Mouse (Mus musculus) spleen, postnatal 10 days (tissue): ENCODE measurements at regions not wholly inside any gene's neighbourhood (a gene's known extent, or its start where the extent isn't known, plus 50 kb on each side); places are given as distances from the start of the nearest gene placed in this dataset.
A peak's percentile ranks its signal among the peaks of the same experiment; 100 is the strongest.

Experiments used
- DNase-seq, 2 experiments: peaks; one replicate each; pipeline ENCODE4 v3.0.0; 2021 to 2022; ENCODE audit warnings: low spot score in 2 of 2

DNA sequence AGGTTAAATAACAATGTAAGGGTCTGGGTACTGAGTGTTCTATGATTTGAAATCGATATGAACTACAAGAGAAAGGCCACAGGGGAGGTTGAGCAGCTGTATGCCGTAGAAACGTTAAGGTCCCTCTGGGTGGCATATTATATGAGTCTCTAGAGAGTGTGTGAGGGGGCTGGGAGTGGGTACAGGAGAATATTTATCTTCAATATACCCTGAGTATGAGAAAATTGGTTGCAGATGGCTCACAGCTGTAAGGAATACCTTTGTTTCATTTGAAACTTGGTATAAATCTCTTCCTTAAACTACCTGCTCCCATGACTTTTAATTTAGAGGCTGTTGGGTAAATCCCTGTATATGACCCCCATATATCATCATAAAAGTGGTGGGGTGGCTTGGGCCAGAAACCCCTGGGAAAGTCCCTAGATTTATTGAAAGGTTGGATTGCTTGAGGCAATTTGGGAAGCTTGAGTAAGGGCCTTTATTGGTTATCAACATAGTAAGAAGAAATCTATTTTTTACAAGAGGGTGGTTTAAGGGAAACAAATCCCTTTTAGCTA is 128.7 kb upstream of the Prkg2 start:
- DNase-seq, result no peak

DNA sequence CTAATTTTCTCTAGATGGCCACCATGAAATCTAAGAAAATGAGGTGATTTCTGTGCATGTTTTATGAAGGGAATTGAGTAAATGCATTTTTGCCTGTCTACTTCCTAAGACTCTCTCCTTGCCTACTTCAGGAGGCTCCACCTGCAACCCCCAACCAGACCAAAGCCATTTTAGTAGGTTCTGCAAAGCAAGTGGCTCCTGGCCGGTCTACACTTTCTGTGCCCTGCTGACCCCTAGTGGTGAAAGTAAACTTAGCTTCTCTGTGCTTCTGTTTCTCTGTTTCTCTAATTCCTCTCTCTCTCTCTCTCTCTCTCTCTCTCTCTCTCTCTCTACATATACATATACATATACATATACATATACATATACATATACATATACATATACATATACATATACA is 120.8 kb upstream of the Prkg2 start:
- peak in 1 of 2 experiments; percentile 29 for DNase-seq

DNA sequence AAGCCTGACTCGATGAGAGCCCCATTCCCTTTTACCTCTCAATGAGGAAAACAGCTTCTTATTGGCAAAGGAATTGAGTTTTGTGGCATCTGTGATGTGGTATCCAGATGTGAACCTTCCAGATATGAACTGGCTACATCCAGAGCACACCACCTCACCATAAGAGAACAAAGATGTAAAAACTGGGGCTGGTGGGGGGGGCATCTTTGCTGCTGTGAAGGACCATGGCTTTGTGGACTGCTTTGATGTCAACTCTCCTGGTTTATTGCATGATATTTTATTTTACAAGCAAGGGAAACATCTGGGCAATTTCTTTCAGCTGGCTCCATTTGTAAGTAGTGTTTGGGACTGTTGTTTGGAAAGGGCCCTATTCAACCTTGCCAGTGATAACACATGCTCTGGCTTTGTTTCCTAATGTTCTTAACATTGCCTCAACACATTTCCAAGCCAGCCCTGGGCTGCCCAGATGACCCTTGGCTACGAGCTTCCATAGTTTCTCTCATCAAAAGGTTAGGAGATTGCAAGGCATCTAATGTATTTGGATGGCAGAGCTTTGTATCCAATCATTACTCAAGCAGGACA is 116.2 kb upstream of the Prkg2 start:
- no peak for DNase-seq

DNA sequence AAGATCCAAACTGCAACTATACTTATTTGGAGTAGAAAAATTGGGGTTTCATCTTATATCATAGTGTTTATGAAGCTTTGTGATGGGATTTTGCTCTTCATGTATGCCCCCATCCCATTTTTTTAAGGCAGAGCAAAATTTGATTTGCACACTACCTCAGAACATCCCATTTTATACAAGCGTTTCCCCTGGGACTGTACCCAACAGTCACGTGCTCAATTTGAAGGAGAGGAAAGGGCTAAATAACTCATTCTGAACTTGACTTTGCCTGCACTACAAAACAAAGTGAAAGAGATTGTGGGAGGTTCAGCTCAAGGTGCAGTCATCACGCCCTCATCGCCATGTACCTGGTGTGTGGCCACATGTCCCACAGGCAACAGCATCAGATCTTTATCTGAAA is 115.1 kb upstream of the Prkg2 start:
- DNase-seq, result no peak

DNA sequence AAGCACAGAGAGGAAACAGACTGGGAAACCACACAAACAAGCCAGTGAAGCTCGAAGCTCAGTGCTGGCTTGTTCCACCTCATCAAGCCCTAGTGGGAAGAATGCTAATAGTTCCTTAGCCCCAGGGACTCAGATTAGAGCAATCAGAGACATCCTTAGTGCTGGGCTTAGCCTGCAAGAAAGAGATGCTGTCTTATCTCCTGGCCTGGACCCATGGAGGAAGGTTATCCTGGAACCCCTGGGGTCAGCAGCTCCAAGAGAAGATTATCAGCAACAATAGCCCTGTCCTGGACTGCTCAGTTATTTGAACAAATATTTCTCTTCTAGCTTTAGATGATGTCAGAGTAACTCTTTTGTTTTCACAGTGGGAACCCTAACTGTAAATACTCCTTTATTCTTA is 112.8 kb upstream of the Prkg2 start:
- DNase-seq, result no peak

DNA sequence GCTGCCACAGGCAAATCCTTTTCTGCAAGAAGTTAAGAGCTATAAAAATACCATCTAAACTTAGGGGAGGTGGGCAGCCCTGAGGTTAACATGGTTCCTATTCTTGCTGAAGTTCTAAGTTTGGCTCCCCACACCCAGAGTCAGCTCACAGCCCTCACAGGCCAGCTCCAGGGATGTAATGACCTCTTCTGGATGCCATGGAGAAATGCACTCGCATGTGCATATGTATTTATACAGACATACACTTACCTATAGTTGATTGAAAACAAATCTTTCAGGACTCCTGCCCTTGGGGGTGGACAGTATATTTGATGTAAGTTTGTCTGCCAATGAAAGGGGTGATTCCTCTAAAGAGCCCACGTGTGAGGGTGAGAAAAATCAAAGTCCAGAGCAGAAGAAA is 95.5 kb upstream of the Prkg2 start:
- no peak for DNase-seq

DNA sequence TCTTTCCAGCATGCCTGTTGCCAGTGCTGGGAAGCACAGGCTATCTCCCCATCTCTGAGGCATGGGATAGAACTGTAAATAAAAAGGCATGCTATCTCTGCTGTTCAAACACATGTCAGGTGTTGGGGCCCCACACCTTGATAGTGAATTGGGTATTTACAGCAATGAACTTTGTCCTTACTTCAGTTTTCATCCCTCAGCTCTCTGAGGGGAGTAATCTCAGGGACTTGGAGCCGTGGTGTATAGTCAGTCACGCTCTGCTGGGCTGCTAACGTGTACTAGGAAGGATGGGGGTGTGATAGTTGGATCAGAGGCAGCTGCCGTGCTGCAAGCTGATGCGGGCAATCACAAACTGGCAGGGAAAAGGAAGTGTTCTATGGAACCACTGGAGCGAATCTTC is 91.5 kb upstream of the Prkg2 start:
- DNase-seq, result no peak

DNA sequence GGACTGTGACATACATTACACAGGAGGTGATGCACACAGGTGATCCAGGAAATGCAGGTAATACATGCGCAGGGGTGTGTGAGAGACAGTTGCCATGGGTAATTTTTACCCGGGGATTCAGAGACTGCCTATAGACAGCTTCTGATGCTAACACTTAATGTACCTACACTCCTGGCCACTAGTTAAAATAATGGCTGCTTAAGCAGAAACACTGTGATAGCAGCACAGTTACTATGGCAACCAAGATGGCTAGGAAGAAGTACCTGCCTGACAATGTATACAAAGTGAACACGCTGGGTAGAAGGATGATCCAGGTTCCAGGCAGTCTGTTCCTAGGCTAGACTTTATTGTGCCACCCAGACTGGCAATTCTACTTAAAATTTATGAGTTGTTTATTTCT is 88.3 kb upstream of the Prkg2 start:
- DNase-seq, result no peak

DNA sequence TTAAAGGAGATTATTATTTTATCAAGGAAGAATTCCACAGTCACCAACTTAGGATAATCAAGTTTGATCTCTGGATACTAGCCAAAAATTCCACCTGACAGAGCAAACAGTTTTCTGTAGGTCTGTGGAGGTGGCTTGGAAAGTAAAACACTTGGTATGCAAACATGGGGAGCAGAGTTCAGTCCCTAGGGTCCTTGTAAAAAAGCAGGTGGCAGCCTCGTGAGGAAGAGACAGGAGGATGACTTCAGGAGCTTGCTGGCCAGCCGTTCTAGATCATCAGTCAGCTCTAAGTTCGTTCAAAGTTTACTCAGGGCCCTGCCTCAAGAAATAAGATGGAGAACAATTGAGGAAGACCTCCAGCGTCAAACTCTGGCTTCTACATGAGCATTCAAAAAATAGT is 74.6 kb upstream of the Prkg2 start:
- no peak for DNase-seq

DNA sequence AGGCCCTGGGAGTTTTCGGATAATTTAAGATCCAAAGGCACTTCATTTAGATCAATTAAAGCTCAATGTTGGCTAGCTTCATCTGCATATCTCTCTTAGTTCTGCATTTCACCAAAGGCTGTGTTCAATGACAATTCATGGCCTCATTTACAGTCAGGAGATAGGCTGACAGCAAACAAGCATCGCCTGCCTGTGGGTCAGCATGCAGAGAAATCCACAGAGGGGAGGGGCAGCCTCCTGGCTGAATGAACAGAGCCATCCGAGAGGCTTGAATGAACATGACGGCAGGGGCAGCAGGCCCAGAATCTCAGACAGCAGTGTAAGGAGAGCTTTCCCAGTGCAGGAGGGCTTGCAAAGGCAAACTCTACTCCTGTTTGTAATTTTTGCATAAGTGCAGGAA is 74.1 kb upstream of the Prkg2 start:
- no peak for DNase-seq

DNA sequence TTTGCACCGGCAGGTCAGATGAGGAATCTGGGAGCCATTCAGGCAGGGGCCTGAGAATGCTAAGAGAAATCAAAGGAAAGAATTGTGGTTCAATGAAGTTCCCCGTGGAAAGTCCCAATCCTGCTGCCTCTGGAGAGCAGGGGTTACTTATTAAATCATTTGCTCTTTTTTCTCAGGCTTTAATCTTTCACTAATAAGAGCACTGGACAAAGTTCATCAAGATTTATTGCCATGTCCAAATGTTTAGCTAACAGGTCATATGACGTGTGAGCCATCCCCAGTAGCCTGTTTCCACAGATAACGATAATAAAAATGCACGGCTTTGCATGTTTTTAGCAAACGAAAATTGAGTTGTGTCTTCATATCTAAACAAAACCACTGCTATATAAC is 62.6 kb upstream of the Prkg2 start:
- no peak for DNase-seq

DNA sequence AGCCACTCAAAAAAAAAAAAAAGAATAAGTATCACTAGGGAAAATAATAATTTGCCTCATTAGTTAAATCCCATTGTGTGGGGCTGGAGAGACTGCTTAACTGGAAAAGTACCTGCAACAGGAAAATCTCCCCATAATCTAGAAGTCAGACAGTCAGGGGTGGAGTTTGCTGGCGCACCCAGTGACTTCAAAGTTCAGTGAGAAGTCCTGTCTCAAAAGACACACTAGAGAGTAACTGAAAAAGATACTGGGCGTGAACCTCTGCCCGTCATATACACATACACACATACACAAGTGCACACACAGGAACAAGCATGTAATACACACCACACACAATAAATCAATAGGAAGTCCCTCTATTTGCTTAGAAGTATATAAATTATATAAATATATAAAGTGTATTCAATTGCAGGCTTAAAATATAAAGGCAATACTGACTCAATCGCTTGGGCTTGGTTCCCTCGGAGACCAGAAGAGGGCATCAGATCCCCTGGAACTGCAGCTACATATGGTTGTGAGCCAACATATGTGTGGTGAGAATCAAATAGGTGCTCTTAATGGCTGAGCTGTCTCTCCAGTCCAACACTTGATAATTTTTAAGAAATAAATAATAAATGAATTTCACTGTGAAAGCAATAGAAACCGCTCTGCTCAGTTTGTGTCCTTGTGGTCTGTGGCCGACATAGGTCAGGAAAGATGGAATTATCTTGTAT is 62.0 kb upstream of the Prkg2 start:
- DNase-seq, result no peak
